Mouse (Mus musculus) left cerebral cortex, postnatal 4 days (tissue): ENCODE data around the gene Gm9918. TPM values are rescaled to one million over a fixed set of nuclear protein-coding genes. Genes with fewer than 3 reads are reported as not detected.
A peak's percentile ranks its signal among the peaks of the same experiment; 100 is the strongest.

Source experiments
- DNase-seq: peaks from one replicate; pipeline ENCODE4 v3.0.0-alpha.2; 2022
- intact Hi-C: fragments of 180-260 bp; cut with DNase I; formaldehyde crosslinking; loops from one replicate; pipeline ENCODE4 v1.15.1; 2025
- total RNA-seq, 2 experiments: library from RNA; stranded (reverse); gene quantifications; 2 replicates each; pipeline ENCODE4 v1.2.3; 2021

Gm9918 gene
- total RNA-seq, 2 experiments from 2014 or later, result not detected

DNA sequence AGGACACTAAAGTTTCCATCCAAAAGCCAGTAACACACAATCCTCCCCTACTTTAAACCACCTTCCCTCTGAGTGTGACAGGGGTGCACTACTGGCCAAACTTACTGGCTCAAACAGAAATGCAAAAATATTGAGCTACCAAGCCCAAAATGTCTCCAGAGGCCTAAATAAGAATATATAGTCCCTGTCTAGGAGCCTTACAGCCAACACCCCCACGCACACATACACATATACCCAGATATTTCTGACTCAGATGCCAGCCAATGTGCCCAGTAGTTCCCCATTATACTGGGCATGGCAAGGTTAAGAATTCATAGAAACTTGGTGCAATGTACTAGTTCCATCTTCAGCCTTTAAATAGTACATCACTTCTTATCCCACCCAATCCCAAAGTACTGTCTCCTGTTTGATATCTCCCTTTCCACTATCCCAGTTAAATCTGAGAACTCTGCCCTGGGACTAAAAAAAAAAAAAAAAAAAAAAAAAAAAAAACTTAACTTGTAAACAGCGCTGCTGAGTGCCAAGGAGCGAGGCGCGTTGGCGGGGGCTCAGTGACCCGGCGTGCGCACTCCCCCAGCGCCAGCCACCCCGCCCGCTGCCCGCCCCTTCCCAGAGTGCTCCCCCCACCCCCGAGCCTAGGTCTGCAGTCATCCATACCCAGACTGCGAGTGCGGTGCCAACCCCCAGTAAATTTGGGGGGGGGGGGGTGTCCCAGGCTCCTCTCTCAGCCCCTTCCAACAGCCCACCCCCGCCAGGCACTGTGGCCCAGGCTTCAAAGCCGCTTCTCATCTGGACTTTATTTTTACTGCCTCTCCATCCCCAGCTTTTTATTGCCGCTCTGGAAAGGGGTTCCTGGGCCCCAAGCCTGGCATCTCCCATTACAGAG lies 25.8 kb upstream of the Gm9918 start:
- intact Hi-C loops, result loop anchor here (5.0 kb wide), 1 partner anchor 83 kb away; the partner anchor contains the start of gene Pfdn5
- no peak for DNase-seq

DNA sequence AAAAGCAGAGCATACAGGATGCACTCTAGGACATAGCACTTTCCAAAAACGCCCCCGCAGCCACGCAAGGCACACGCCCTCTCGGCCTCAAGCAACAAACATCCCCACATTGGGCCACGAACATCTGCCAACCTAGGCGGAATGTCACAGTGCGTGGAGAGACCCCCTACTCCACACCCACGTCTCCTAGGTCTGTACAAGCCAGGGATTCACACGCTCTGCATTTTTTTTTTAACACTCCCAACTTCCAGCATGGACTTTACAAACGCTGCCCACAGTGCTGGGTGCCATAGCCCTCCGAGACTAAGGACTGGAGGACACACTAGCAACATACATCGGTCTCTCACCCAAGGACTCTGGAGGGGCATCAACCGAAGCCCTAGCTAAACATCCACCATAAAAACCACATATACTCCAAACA lies 24.9 kb upstream of the Gm9918 start:
- intact Hi-C loops, result loop anchor here (5.0 kb wide), 1 partner anchor 82 kb away; the partner anchor contains the start of gene Pfdn5
- DNase-seq, result no peak

DNA sequence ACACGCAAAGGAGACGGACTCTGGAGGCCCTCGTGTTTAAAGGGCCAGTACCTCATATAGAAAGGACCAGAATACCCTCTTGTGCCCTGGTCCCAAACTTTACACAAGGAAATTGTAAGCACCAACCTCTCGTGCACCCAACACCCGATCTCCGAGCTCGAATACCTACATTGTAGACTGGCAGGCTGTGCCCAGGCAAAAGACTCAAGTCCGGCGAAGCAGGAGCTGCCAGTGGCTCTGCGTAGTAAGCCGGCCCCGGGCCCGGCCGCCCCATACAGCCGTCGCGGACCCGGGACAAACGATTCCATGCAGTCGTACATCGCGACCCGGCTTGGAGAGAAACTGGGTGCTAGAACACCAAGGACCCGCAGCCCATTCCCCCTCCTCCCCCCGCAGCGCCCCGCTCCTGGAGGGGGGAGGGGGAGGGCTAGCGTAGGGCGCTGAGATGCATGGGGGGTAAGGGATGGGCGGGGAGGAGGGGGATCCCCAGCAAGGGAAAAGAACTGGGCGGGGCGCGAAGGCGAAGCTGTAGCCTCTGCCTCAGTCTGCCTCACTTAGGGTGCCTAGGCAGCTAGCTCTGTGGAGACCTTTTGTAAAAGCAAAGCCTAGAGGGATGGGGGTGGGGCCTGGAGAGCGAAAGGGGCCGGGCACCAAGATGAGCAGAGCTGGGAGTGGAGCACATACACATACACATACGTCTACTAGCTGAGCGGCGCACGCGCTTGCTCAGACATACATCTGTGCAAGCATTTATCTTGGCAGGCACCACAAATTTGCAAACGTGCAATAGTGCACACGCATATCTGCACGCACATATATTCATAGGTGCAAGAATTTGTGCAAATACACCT lies 24.2 kb upstream of the Gm9918 start:
- peak; percentile 56 for DNase-seq
- intact Hi-C loops, result loop anchor here (5.0 kb wide), 1 partner anchor 81 kb away; the partner anchor contains the start of gene Pfdn5

DNA sequence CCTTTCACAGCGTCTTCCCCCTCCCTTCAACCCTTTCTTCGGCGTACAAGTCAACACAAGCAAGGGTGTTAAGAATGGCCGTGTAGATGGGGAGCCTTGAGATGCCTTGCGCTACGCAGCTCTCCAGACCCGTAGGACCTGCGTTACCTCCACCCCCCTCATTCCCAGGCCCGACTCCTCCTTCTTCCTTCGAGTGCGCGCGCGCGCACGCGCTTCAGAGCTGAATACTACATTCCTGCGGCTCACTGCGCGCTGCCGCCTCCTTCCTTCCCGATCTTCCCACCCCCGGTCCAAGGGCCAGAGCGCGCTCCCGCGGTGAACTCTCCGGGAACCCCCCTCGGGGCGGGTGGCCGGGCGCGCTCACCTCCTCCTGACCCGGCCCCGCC lies 23.5 kb upstream of the Gm9918 start:
- intact Hi-C loops, result loop anchor here (5.0 kb wide), 1 partner anchor 80 kb away; the partner anchor contains the start of gene Pfdn5
- peak; percentile 86 for DNase-seq

DNA sequence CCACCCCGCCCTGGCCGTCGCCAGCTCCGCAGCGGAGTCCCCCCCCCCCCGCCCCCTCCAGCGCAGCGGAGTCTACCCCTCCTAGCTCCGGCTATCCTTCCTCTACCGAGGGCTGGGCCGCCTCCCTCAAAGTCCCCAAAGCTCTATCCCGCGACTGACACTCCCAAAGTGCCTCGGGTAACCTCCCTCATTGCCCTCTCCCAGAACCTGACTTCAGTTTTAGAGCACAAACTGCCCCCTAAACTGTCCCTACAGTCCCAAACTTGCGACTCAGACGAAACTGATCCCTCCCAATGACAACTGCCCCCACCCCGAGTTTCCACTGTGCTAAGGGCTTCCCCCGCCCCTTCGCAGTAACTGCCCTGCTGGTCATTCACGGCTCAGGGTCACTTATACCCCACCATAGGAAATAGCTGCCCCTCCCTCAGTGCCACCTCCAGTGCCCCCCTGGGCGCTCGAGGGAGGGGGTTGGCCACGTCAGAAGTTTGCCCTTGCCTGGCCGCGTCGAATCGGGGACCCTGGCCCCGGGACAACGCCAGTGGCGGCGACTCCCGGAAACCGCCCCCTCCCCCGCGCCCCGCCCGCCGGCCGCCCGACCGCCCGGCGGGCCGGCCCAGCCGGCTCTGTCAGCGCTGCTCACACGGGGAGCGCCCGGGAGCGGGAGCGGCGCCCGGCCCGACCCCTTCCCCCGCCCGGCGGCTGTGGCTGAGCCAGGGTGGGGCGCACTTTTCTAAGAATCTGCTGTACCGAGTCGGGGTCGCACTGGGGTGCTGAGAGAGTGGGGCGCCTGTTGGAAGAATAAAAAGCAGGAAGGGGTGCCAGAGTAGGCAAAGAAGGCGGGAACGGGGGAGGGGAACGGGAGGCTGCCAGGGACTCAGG lies 22.9 kb upstream of the Gm9918 start:
- peak; percentile 46 for DNase-seq
- intact Hi-C loops, result loop anchor here (5.0 kb wide), 1 partner anchor 80 kb away; the partner anchor contains the start of gene Pfdn5

DNA sequence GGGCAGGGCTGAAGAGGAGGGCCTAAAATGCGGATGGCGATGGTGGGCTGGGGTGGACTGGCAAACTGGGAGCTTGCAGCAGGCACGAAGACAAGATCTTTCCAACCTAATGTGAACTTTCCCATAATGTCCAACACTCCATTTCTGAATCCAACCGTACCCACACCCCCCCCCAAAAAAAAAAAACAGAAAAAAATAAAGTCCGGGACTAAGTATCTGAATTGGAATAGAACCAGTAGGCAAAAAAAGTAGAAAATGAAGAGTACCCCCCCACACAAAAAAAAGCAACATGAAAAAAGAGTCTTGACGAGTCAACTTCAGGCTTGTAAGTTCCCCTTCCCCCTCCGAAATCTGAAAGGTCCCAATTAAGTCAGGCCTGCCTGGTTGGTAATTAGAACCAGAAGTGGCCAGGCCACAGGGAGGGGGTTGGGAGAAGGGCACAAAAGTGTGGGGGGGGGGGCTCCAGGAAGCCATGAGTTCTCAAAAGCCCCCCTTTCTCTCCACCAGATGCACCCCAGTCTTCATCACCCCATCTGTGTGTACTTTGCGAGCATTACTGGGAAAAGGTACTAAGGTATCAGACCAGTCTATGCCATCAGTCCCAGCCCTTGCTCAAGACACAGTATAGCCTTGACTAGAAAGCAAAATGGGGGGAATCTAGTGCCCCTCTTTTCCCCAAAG lies 22.1 kb upstream of the Gm9918 start:
- intact Hi-C loops, result loop anchor here (5.0 kb wide), 1 partner anchor 79 kb away; the partner anchor contains the start of gene Pfdn5
- no peak for DNase-seq

DNA sequence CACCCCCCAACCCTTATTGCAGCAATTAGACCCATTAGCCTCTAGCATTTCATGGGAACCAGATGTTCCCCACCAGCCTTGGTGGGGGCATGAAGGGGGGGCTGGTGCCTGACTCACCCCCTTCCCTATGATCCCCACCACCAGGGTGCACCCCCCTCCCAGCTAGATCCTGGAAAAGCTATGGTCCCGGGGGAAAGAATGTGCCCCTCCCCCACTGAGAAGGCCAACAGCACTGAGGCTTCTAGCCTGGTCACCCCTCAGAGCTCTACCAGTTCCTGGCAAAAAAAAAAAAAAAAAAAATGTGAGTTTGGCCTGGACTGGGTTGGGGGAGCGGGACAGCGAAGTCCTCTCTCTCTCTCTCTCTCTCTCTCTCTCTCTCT lies 21.6 kb upstream of the Gm9918 start:
- no peak for DNase-seq
- intact Hi-C loops, result loop anchor here (5.0 kb wide), 1 partner anchor 78 kb away; the partner anchor contains the start of gene Pfdn5

DNA sequence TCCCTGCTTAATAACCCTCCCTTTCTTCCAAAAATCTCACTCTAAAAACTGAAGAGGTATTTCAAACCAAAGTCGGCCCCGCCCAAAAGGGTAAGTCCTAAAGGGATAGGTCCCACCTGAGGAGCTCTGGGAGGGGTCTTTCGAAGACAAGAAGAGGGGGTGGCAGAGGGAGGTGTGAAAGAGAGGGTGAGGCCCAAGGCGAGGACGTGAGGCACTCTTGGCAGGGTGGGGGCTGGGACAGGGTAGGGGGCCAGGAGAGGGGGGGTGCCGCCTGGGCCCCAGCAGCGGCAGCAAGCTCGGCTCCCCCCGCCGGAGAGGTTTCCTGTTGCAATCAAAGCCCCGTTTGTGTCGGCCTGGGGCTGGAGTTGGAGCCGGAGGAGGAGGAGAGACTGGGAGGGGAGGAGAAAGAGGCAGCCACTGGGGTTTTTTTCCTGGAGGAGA lies 21.1 kb upstream of the Gm9918 start:
- intact Hi-C loops, result loop anchor here (5.0 kb wide), 1 partner anchor 78 kb away; the partner anchor contains the start of gene Pfdn5

DNA sequence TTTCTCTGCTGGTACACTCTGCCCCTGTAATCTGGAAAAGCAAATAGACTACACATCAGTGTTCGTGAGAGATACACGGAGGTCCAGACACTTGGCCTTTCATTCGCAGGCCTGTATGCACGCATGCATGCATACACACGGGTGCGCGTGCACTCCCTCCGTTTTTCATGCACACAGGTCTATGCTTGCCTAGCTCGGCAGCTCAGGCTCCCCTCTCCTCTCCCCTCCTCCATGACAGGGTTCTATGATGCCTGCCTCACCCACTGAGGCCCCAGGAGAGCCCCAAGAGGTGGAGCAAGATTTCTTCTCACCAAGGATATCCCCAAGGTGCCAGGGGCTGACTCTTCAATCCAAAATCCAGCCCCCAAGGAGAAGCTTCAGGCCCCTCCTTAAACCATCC lies 20.4 kb upstream of the Gm9918 start:
- DNase-seq, result no peak
- intact Hi-C loops, result loop anchor here (5.0 kb wide), 1 partner anchor 77 kb away; the partner anchor contains the start of gene Pfdn5

More for the DNA sequence above, 21.1 kb upstream of the Gm9918 start:
- DNase-seq, result no peak

DNA sequence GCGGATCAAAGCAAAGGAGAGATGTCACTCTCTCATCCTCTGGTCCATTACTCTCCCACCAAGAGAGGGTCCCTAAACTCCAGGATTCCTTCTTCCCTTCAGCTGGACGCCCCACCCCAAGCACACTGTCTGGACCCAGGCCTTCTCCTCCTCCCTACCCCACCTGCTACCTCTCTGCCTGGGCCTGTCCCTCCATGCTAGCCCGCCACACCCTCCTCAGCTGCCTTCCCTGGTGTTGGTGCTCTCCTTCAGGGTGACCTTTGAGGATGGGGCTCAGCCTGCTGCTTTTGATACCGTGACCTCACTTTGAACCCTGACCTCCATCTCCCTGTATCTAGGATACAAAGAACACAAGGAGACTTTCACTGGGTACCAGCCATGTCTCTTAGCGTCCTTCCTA lies 19.8 kb upstream of the Gm9918 start:
- intact Hi-C loops, result no loop called here

DNA sequence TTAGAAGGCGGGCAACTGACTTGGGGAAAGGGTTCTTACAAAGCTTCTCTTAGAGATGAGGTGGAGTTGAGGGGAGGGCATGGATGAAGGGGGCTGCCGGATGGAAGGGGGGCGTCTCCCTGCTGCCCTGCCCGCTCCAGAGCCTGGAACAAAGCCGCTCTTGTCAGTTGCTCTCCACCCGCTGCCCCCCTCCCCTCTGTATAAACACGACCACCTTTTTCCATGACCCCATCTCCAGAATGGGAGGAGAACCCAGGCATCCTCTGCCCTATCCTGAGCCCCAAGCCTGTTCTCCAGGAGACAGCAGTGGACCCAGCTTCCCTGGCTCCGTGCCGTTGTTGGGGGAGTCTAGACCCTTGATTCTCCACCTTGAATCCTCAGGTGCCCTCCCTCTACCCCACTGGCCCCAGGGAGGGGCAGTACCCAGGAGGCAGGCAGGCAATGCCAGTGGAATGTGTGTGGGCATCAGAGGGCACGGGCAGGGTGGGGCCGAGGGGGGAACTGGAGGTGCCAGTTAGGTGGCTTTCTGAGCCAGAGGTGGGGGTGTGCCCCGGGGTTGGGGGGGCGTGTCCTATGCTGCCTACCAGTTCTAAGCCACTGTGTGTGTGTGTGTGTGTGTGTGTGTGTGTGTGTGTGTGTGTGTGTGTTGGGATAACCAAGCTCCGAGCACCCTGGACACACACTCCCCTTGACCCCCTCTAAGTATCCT lies 14.7 kb upstream of the Gm9918 start:
- no peak for DNase-seq
- intact Hi-C loops, result no loop called here

More for the DNA sequence above, 19.8 kb upstream of the Gm9918 start:
- DNase-seq, result no peak

DNA sequence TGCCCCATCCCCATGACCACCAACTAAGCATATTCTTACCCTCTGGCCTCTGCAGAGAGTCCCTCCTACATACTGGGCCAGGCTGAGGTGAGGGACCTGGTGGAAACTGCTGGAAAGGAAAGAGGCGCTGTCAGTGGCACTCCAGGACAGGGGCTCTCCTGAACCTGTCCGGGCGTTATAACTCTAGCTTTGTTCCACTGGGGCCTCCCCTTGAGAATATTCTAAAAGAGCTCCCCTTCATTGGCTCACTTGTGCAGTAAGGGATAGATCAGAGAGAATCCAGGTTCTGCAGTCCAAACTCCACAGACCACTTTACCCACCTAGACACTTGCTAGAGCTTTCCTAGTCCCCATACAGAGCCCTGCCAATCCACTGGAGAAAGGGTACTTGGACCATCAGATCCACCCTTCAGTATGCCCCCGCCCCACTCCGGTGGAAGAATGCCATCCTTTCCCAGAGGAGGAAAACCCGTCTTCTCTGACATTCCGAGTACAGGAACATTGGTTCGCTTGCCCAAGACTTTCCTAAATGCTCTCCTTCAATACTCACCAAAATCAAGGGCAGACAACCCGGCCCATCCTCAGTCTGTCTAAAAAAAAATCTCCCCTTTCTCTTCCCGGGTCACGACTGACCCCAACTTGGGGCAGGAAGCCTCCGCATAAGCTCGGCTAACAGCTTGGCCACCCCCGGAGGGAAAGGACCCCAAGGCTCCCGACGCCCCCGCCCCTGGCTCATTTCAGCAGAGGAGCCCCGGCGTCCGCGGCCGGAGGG lies 13.7 kb upstream of the Gm9918 start:
- DNase-seq, result no peak
- intact Hi-C loops, result no loop called here

DNA sequence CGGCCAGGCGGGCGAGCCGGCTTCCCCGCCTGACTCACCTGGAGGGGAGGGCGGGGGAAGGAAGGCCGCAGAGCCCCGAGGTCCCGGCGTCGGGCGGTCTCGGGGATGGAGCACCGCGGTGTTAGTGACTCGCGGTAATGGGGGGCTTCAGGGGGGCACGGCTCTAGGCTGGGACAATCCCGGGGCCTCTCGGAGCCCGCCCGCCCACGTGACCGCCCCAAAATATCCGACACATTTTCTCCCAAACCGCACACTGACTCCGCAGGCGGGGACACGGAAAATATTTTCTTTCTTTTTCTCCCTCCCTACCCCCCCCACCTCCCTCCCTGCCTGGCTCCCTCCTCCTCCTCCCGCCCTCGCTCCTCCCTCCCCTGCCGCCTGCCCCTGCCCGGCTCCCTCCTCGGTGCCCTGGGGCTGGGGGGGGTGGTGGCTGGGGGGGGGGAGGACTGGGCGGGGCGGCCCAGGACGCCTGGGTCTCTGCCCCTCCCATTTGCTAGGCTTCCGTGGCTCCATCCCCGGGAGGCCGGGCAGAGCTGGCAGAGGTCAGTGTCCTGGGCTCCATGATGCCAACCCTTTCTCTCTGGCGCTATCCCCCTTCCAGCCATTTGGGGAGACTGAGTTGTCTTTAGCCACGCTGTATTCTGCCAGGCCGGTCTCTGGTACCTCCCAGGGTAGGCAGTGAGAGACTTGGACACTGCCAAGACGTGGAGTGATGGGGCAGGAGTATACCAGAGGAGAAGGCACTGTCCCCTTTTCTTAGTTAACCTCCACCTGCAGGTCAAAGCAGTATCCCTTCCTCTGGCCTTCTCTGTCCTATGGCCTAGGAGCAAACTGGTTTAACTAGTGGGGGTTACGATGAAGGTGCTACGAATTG lies 12.9 kb upstream of the Gm9918 start, which contains the start of gene Rarg:
Rarg (minus strand) TSS at position 316 of the 874 bp plus-strand sequence.
- intact Hi-C loops, result no loop called here

DNA sequence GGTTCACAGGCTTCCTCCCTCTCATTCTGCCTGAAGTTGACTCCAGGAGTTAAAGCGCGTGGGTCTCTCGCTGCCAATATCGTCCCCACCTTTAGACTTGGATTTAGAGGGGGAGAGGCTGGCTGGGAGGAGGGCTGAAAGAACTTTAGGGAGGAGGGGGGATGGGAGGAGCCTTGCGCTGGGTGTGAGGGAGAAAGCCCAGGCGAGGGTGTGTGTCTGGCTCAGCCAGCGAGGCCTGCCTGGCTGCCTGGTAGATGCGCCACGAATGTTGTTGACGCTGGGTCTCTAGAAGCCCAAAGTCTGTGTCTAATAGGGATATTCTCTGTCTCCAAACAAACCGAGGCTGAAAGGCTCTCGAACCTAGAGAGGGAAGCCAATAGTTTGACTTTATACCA lies 12.3 kb upstream of the Gm9918 start:
- intact Hi-C loops, result no loop called here
- no peak for DNase-seq

More for the DNA sequence above, 12.9 kb upstream of the Gm9918 start, which contains the start of gene Rarg:
- no peak for DNase-seq

DNA sequence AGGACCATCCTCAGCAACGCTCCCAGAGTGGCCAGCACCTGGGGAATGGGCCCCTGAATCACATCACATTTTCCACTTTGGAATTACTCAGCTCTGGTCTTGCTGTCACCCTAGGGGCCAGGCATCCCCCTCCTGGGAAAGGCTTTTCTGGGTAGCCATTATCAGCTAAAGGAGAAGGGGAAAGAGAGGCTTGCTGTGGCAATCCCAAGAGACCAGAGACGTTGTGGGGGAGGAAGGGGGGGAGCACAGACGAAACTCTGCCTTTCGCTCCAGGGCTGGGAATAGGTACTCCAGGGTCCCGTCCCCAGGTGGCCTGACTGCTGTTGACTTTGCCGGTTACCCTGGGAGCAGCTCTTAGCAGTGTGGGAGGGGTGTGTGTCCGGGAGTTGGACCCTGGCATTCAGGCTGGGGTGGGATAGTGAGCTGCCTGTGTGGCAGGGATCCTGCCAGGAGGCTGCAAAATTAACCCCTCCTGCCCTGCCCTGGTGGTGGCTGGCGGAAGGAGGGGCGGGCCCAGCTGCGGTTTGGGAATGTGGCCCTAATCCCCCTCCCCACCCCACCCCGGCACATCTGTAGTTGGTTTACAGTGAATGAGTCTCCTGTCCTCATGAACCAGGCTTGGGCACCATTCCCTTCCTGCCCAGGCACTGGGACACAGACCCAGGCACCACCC lies 11.6 kb upstream of the Gm9918 start:
- no peak for DNase-seq
- intact Hi-C loops, result no loop called here

DNA sequence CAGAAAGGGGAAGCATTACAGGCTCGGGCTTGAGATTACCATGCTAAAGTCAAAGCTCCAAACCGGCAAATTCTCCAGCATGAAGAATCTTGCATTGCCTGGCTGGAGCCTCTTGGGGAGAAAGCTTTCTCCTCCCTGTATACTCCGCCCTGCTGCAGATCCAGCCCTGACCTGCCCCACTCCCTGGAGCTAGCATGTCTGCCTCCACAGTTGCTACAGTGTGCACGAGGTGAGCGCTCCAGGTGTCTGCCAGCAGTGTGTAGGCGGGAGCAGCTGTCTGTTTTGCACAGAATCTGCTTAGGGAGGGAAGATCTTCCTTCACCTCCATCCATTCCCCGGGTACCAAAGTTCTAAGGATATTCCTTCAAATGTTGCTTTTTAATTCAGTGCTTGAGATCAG lies 7.8 kb upstream of the Gm9918 start:
- no peak for DNase-seq
- intact Hi-C loops, result no loop called here
